Mouse (Mus musculus) megakaryocyte, adult 5-6 weeks (primary cell): ENCODE measurements around the gene Trpm4. TPM values are rescaled to one million over a fixed set of nuclear protein-coding genes. Genes with fewer than 3 reads are reported as not detected.
"Not testable (repeated sequence)": the region's sequence is repeated elsewhere in the genome, so short reads cannot be mapped to it uniquely, and the experiment has no call there.

Experiments
- ATAC-seq: 2 replicates; pipeline ENCODE4 v1.8.0; 2016; ENCODE audit warnings: mild to moderate bottlenecking, inconsistent platforms; ENCODE audit not compliant: poor library complexity, severe bottlenecking
- total RNA-seq, 2 experiments: library from RNA; stranded (forward) in 1 of 2; stranded (reverse) in 1 of 2; fragments of 153-499, 151-499 nt in 1 of 2; fragments of 221-1000, 200-1000 nt in 1 of 2; gene quantifications; 2 replicates each; pipeline versions ENCODE4 v1.2.3 to v1.2.4; 2015 to 2017

Trpm4 gene
- total RNA-seq, 2 experiments from 2014 or later: 3.2 to 5.4 TPM

DNA sequence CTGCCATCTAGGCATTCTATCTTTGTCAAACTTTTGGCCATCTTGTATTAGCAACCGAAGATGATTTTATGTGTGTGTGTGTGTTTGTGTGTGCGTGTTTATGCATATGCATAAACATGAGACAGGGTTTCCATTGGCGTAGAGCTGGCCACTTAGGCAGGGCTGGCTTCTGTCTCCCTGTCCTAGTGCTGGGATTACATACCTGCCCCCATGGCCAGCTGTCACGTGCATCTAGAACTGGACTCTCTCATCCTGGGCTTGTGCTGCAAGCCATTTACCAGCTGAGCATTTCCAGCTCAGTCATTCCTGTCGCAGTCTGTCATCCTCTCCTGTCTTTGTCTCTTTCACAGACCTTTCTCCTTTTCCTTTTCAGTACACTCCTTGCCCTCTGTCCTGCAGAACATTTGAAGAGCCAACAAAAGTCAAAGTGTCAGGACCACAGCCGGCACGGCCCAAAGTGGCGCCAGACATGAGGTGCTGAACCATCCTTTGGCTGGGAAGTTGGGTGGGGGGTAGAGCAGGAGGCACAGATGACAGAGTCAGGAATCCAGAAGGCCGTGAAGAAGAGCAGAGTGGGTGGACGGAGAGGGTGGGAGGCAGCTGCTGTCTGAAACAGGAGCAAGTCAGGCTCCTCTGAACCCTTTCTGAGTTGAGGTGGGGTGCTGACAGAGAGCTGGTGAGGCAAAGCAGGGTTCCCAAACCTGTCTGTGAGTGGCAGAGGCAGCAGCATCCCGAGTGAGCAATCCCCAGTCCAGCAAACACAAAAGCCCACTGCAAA lies 76.3 kb downstream of the Trpm4 start:
- no peak for ATAC-seq

DNA sequence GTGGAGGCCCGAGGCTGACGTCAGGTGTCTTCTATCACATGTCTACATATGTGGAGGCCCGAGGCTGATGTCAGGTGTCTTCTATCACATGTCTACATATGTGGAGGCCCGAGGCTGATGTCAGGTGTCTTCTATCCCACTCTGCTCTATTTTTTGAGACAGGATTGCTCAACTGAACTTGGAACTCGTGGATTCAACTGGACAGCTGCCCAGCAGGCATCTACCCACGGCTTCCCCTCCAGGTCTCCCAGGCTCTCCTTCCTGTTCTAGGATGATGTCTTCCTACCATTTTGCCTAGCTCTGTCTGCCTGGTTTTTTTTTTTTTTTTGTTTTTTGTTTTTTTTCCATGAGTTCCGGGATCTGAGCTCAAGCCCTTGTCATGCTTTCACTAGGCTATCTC lies 77.8 kb downstream of the Trpm4 start:
- not testable (repeated sequence) for ATAC-seq

DNA sequence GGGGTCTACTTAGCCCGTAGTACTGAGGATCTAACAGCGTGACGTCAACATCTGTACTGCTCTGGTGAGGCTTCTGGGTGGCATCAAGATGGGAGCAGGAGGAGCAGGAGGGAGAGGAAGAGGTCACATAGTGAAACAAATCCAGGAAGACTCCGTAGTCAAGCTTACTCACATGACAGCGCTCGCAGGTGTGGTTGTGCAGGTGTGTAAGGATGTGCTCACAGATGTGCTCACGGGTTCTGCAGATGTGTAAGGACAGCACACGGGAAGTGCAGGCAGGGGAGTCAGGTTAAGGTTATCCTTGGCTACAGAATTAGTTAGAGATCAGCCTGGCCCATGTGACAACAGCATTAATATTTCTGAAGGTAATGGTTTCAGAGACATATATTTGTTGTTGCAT lies 79.8 kb downstream of the Trpm4 start:
- no peak for ATAC-seq

Other genes with a start within 250 kb of the Trpm4 start
Only the 30 nearest of the 36 such genes appear.
- gene Gm45713, start 197.5 kb downstream of the Trpm4 start, total RNA-seq (2015): not detected in 2 replicates
- gene Gm45713, start 197.5 kb downstream of the Trpm4 start, total RNA-seq (2017): not detected in 2 replicates
- 22.7 and 29.0 TPM in 2 replicates for gene Flt3l, start 197.3 kb downstream of the Trpm4 start, total RNA-seq (2015)
- 17.4 and 17.6 TPM in 2 replicates for gene Flt3l, start 197.3 kb downstream of the Trpm4 start, total RNA-seq (2017)
- 131 and 132 TPM in 2 replicates for gene Pih1d1, start 179.5 kb downstream of the Trpm4 start, total RNA-seq (2015)
- 43.9 and 51.4 TPM in 2 replicates for gene Pih1d1, start 179.5 kb downstream of the Trpm4 start, total RNA-seq (2017)
- 68.0 and 72.0 TPM in 2 replicates for gene Aldh16a1, start 179.2 kb downstream of the Trpm4 start, total RNA-seq (2015)
- 26.9 and 33.7 TPM in 2 replicates for gene Aldh16a1, start 179.2 kb downstream of the Trpm4 start, total RNA-seq (2017)
- 0.18 TPM in 1 of 2 replicates, not detected in the other for gene Slc17a7, start 169.8 kb downstream of the Trpm4 start, total RNA-seq (2015)
- gene Slc17a7, start 169.8 kb downstream of the Trpm4 start, total RNA-seq (2017): not detected in 2 replicates
- gene Gfy, start 154.2 kb downstream of the Trpm4 start, total RNA-seq (2015): not detected in 2 replicates
- not detected in 2 replicates for gene Gfy, start 154.2 kb downstream of the Trpm4 start, total RNA-seq (2017)
- gene Pth2, start 152.8 kb downstream of the Trpm4 start, total RNA-seq (2015): not detected in 2 replicates
- gene Pth2, start 152.8 kb downstream of the Trpm4 start, total RNA-seq (2017): not detected in 2 replicates
- gene Ccdc155, start 128.9 kb downstream of the Trpm4 start, total RNA-seq (2015): not detected in 2 replicates
- not detected in 2 replicates for gene Ccdc155, start 128.9 kb downstream of the Trpm4 start, total RNA-seq (2017)
- gene Dkkl1, start 121.6 kb downstream of the Trpm4 start, total RNA-seq (2015): 1.0 and 1.6 TPM in 2 replicates
- 1.1 and 5.0 TPM in 2 replicates for gene Dkkl1, start 121.6 kb downstream of the Trpm4 start, total RNA-seq (2017)
- 0.07 TPM in 1 of 2 replicates, not detected in the other for gene Tead2, start 118.0 kb downstream of the Trpm4 start, total RNA-seq (2015)
- not detected in 2 replicates for gene Tead2, start 118.0 kb downstream of the Trpm4 start, total RNA-seq (2017)
- 105 and 111 TPM in 2 replicates for gene Cd37, start 94.7 kb downstream of the Trpm4 start, total RNA-seq (2015)
- gene Cd37, start 94.7 kb downstream of the Trpm4 start, total RNA-seq (2017): 67.9 and 74.9 TPM in 2 replicates
- gene Slc6a16, start 92.7 kb downstream of the Trpm4 start, total RNA-seq (2015): not detected in 2 replicates
- not detected in 2 replicates for gene Slc6a16, start 92.7 kb downstream of the Trpm4 start, total RNA-seq (2017)
- gene Slc6a21, start 56.3 kb downstream of the Trpm4 start, total RNA-seq (2015): 0.27 and 0.78 TPM in 2 replicates
- gene Slc6a21, start 56.3 kb downstream of the Trpm4 start, total RNA-seq (2017): not detected in 2 replicates
- gene Hrc, start 1.5 kb upstream of the Trpm4 start, total RNA-seq (2015): not detected in 2 replicates
- 0.07 TPM in 1 of 2 replicates, not detected in the other for gene Hrc, start 1.5 kb upstream of the Trpm4 start, total RNA-seq (2017)
- gene Ppfia3, start 33.2 kb upstream of the Trpm4 start, total RNA-seq (2015): 0.50 TPM in 1 of 2 replicates, not detected in the other
- gene Ppfia3, start 33.2 kb upstream of the Trpm4 start, total RNA-seq (2017): not detected in 2 replicates
- gene Lin7b, start 36.8 kb upstream of the Trpm4 start, total RNA-seq (2015): 0.71 TPM in 1 of 2 replicates, not detected in the other
- not detected in 2 replicates for gene Lin7b, start 36.8 kb upstream of the Trpm4 start, total RNA-seq (2017)
- 69.6 and 94.3 TPM in 2 replicates for gene Snrnp70, start 62.0 kb upstream of the Trpm4 start, total RNA-seq (2015)
- gene Snrnp70, start 62.0 kb upstream of the Trpm4 start, total RNA-seq (2017): 261 and 320 TPM in 2 replicates
- gene Kcna7, start 71.9 kb upstream of the Trpm4 start, total RNA-seq (2015): not detected in 2 replicates
- gene Kcna7, start 71.9 kb upstream of the Trpm4 start, total RNA-seq (2017): not detected in 2 replicates
- gene Ntf5, start 79.9 kb upstream of the Trpm4 start, total RNA-seq (2015): not detected in 2 replicates
- gene Ntf5, start 79.9 kb upstream of the Trpm4 start, total RNA-seq (2017): not detected in 2 replicates
- gene Lhb, start 87.0 kb upstream of the Trpm4 start, total RNA-seq (2015): not detected in 2 replicates
- not detected in 2 replicates for gene Lhb, start 87.0 kb upstream of the Trpm4 start, total RNA-seq (2017)
- gene Gys1, start 101.1 kb upstream of the Trpm4 start, total RNA-seq (2015): 9.8 and 10.6 TPM in 2 replicates
- 7.2 and 8.8 TPM in 2 replicates for gene Gys1, start 101.1 kb upstream of the Trpm4 start, total RNA-seq (2017)
- gene Ruvbl2, start 104.3 kb upstream of the Trpm4 start, total RNA-seq (2015): 48.6 and 51.6 TPM in 2 replicates
- 52.9 and 60.2 TPM in 2 replicates for gene Ruvbl2, start 104.3 kb upstream of the Trpm4 start, total RNA-seq (2017)
- 2,869 and 3,213 TPM in 2 replicates for gene Ftl1, start 126.1 kb upstream of the Trpm4 start, total RNA-seq (2015)
- 1,589 and 1,786 TPM in 2 replicates for gene Ftl1, start 126.1 kb upstream of the Trpm4 start, total RNA-seq (2017)
- 24.6 and 25.0 TPM in 2 replicates for gene Bax, start 133.1 kb upstream of the Trpm4 start, total RNA-seq (2015)
- gene Bax, start 133.1 kb upstream of the Trpm4 start, total RNA-seq (2017): 31.8 and 37.4 TPM in 2 replicates
- not detected in 2 replicates for gene Tulp2, start 148.1 kb upstream of the Trpm4 start, total RNA-seq (2015)
- gene Tulp2, start 148.1 kb upstream of the Trpm4 start, total RNA-seq (2017): not detected in 2 replicates
- not detected in 2 replicates for gene Gm45808, start 153.0 kb upstream of the Trpm4 start, total RNA-seq (2015)
- gene Gm45808, start 153.0 kb upstream of the Trpm4 start, total RNA-seq (2017): 0.61 TPM in 1 of 2 replicates, not detected in the other
- 15.5 and 18.3 TPM in 2 replicates for gene Dhdh, start 155.0 kb upstream of the Trpm4 start, total RNA-seq (2015)
- 14.2 and 16.0 TPM in 2 replicates for gene Dhdh, start 155.0 kb upstream of the Trpm4 start, total RNA-seq (2017)
- 54.9 and 59.1 TPM in 2 replicates for gene Nucb1, start 176.6 kb upstream of the Trpm4 start, total RNA-seq (2015)
- 178 and 199 TPM in 2 replicates for gene Nucb1, start 176.6 kb upstream of the Trpm4 start, total RNA-seq (2017)
- 29.2 and 39.1 TPM in 2 replicates for gene Ppp1r15a, start 192.5 kb upstream of the Trpm4 start, total RNA-seq (2015)
- 50.0 and 64.7 TPM in 2 replicates for gene Ppp1r15a, start 192.5 kb upstream of the Trpm4 start, total RNA-seq (2017)
- not detected in 2 replicates for gene Plekha4, start 192.6 kb upstream of the Trpm4 start, total RNA-seq (2015)
- 0.24 TPM in 1 of 2 replicates, not detected in the other for gene Plekha4, start 192.6 kb upstream of the Trpm4 start, total RNA-seq (2017)